Mouse (Mus musculus) brain, embryonic 14.5 days (tissue): ENCODE measurements around the gene Sox5.

ENCODE experiments used
- CTCF ChIP-seq: fragments of 200-500 bp; IDR thresholded peaks from 2 replicates; pipeline ENCODE4 v1.5.1; 2012; ENCODE audit warnings: inconsistent platforms, mild to moderate bottlenecking, moderate library complexity, borderline replicate concordance; ENCODE audit not compliant: insufficient read depth, insufficient read length; ENCODE audit errors: extremely low read depth
- POLR2A ChIP-seq: fragments of 200-500 bp; IDR thresholded peaks from 2 replicates; pipeline ENCODE4 v1.6.1; 2012; ENCODE audit warnings: mild to moderate bottlenecking, inconsistent platforms, borderline replicate concordance; ENCODE audit not compliant: poor library complexity, insufficient read depth, insufficient read length, severe bottlenecking; ENCODE audit errors: extremely low read depth

GRCm38 (mm10) chr6:144077826-144078225 lies 704.0 kb downstream of the Sox5 start:
- TF ChIP-seq CTCF = no peak
- TF ChIP-seq POLR2A = no peak
